Comparison of ENCODE assay signal across 8 mouse cellular contexts in genomic region chr16:11983106-11983615, GRCm38 (mm10). TPM values are rescaled to one million over a fixed set of nuclear protein-coding genes. Genes with fewer than 3 reads are reported as not detected.
DNase-seq lines count a peak whose midpoint lies in the region; ATAC-seq and TF ChIP-seq lines count a peak whose summit lies in the region.

No protein-coding gene starts in this region.

- peaks cover 3% of the 10 kb centered on the region; the same call in 1 of the 2 replicates for H3K4me1 ChIP-seq in kidney, postnatal 0 days (replicated peaks; ENCODE audit: insufficient read depth, low read length)
- peaks cover 25% of the 10 kb centered on the region for H3K4me1 ChIP-seq in forebrain, embryonic 10.5 days
- 0 out of 2 replicates have a peak, but pooled peaks cover 6% of the 10 kb centered on the region for H3K4me1 ChIP-seq in intestine, embryonic 14.5 days (replicated peaks; ENCODE audit: control insufficient read depth, insufficient read depth, low read length)
- H3K4me1 ChIP-seq in midbrain, embryonic 14.5 days (ENCODE audit: control insufficient read depth, insufficient read depth, low read length), result peaks cover 12% of the 10 kb centered on the region; the same call in 1 of the 2 replicates

- no peak for TF ChIP-seq CTCF in kidney, postnatal 0 days (IDR thresholded peaks at IDR 0.05; ENCODE audit: low read depth)

- H3K27me3 ChIP-seq in kidney, postnatal 0 days (ENCODE audit: insufficient read depth, low read length), result peaks cover 43% of the 10 kb centered on the region
- H3K27me3 ChIP-seq in forebrain, embryonic 10.5 days (ENCODE audit: poor library complexity, severe bottlenecking), result peaks cover 86% of the 10 kb centered on the region
- H3K27me3 ChIP-seq in intestine, embryonic 14.5 days (replicated peaks; ENCODE audit: control insufficient read depth, insufficient read depth, low read length), result peaks cover 70% of the 10 kb centered on the region
- H3K27me3 ChIP-seq in midbrain, embryonic 14.5 days (ENCODE audit: control insufficient read depth, insufficient read depth, low read length), result peaks cover 41% of the 10 kb centered on the region

- peak overlapping the region; percentile 95 for H3K4me2 ChIP-seq in kidney, postnatal 0 days (ENCODE audit: low read length)
- peak overlapping the region; percentile 90 for H3K4me2 ChIP-seq in intestine, embryonic 14.5 days (ENCODE audit: low read length)
- H3K4me2 ChIP-seq in midbrain, embryonic 14.5 days (ENCODE audit: low read length), result peak overlapping the region; percentile 95

- no peak overlapping the region for H3K9ac ChIP-seq in kidney, postnatal 0 days (ENCODE audit: low read depth, low read length)
- no peak overlapping the region for H3K9ac ChIP-seq in intestine, embryonic 14.5 days (ENCODE audit: low read length)
- H3K9ac ChIP-seq in midbrain, embryonic 14.5 days (replicated peaks; ENCODE audit: low read length), result peak overlapping the region; percentile 64

- H3K27ac ChIP-seq in kidney, postnatal 0 days, result no peak overlapping the region
- 0 out of 2 replicates have a peak overlapping the region, but pooled peaks have one; percentile 66 for H3K27ac ChIP-seq in forebrain, embryonic 10.5 days
- H3K27ac ChIP-seq in intestine, embryonic 14.5 days (ENCODE audit: low read depth), result no peak overlapping the region
- H3K27ac ChIP-seq in midbrain, embryonic 14.5 days (replicated peaks; ENCODE audit: low read depth, low read length), result no peak overlapping the region

- H3K4me3 ChIP-seq in kidney, postnatal 0 days (replicated peaks; ENCODE audit: low read depth, low read length), result peak overlapping the region; percentile 48
- H3K4me3 ChIP-seq in forebrain, embryonic 10.5 days, result peak overlapping the region; percentile 67
- peak overlapping the region; percentile 49 for H3K4me3 ChIP-seq in intestine, embryonic 14.5 days (ENCODE audit: low read depth, low read length)
- peak overlapping the region; percentile 58 for H3K4me3 ChIP-seq in midbrain, embryonic 14.5 days (replicated peaks; ENCODE audit: low read depth, low read length)

- no peaks in the 10 kb centered on the region for H3K36me3 ChIP-seq in kidney, postnatal 0 days (ENCODE audit: insufficient read depth, low read length)
- no peaks in the 10 kb centered on the region for H3K36me3 ChIP-seq in forebrain, embryonic 10.5 days (replicated peaks)
- H3K36me3 ChIP-seq in intestine, embryonic 14.5 days (ENCODE audit: control insufficient read depth, insufficient read depth, low read length), result no peaks in the 10 kb centered on the region
- H3K36me3 ChIP-seq in midbrain, embryonic 14.5 days (ENCODE audit: control insufficient read depth, insufficient read depth, low read length), result no peaks in the 10 kb centered on the region

- no peaks in the 10 kb centered on the region for H3K9me3 ChIP-seq in kidney, postnatal 0 days (replicated peaks; ENCODE audit: low read length)
- no peaks in the 10 kb centered on the region for H3K9me3 ChIP-seq in forebrain, embryonic 10.5 days
- H3K9me3 ChIP-seq in intestine, embryonic 14.5 days (ENCODE audit: control insufficient read depth, low read length), result no peaks in the 10 kb centered on the region
- H3K9me3 ChIP-seq in midbrain, embryonic 14.5 days (ENCODE audit: control insufficient read depth, low read length), result no peaks in the 10 kb centered on the region

- no peak for ATAC-seq in kidney, postnatal 0 days (replicated peaks; ENCODE audit: low FRiP score, low read depth)
- ATAC-seq in intestine, embryonic 14.5 days (replicated peaks; ENCODE audit: low FRiP score, low TSS enrichment, low read depth), result 0 out of 2 replicates have a peak, but pooled peaks have one; percentile 7
- no peak for ATAC-seq in midbrain, embryonic 14.5 days (ENCODE audit: low FRiP score, low TSS enrichment)

- no peak for DNase-seq in kidney, postnatal 0 days (ENCODE audit: low spot score)
- no peak for DNase-seq in kidney, postnatal 36 days
- DNase-seq in adrenal gland, adult 18-20 months (ENCODE audit: low spot score in 2 of 2), result peak; percentile 20 to 28
- DNase-seq in forebrain, embryonic 10.5 days (ENCODE audit: extremely low spot score, low spot score), result peak; percentile 15
- DNase-seq in intestine, embryonic 14.5 days (ENCODE audit: low spot score), result no peak
- DNase-seq in midbrain, embryonic 14.5 days, result peak; percentile 56
- no peak for DNase-seq in yolk sac, embryonic 10.5 days (ENCODE audit: low spot score)
- no peak for DNase-seq in cerebellum, adult 9-10 months

- WGBS in kidney, postnatal 0 days, result 1% methylated on average over 25 of the region's 25 CpGs
- whole genome bisulfite sequencing in forebrain, embryonic 10.5 days, result 0% methylated on average over 25 of the region's 25 CpGs
- under 1% methylated on average over 25 of the region's 25 CpGs for WGBS in intestine, embryonic 14.5 days
- under 1% methylated on average over 25 of the region's 25 CpGs for WGBS in midbrain, embryonic 14.5 days

RNA-seq across cellular contexts. Expression of gene Shisa9, which starts 0.8 kb away (rescaled TPM):
- 0.37 and 0.51 TPM in 2 replicates for polyA plus RNA-seq in kidney, postnatal 0 days (2015; fragmentation: Nextera tagmentation; extraction: Ambion mirVana)
- 1 to 10 TPM; 4.3 to 5.5 TPM for total RNA-seq in adrenal gland, adult 18-20 months (2021)
- polyA plus RNA-seq in forebrain, embryonic 10.5 days (2016; fragmentation: Nextera tagmentation; extraction: Ambion mirVana), result 0.06 TPM in 2 replicates
- polyA plus RNA-seq in intestine, embryonic 14.5 days (2014; fragmentation: Nextera tagmentation; extraction: Ambion mirVana), result 1.2 and 1.6 TPM in 2 replicates
- polyA plus RNA-seq in midbrain, embryonic 14.5 days (2014; fragmentation: Nextera tagmentation; extraction: Ambion mirVana), result 11.3 and 11.5 TPM in 2 replicates

Comparison
In these comparisons a context has a peak if more than half of its experiments do, and no peak if none do; other contexts are left out.
1. DNase-seq: peak in adrenal gland, adult 18-20 months (2 of 2), forebrain, embryonic 10.5 days (single experiment) and midbrain, embryonic 14.5 days (single experiment); none in kidney, postnatal 0 days (single experiment), kidney, postnatal 36 days (0 of 2), intestine, embryonic 14.5 days (single experiment), yolk sac, embryonic 10.5 days (single experiment) and cerebellum, adult 9-10 months (single experiment).
2. Peak in every context shown above with its lines, with median percentiles within 50 percentile points of each other: H3K4me2 ChIP-seq and H3K4me3 ChIP-seq.